Mouse (Mus musculus) hindbrain, embryonic 12.5 days (tissue): ENCODE measurements at regions not wholly inside any gene's neighbourhood (a gene's known extent, or its start where the extent isn't known, plus 50 kb on each side); places are given as distances from the start of the nearest gene placed in this dataset.

ENCODE experiments used
- ATAC-seq: fragments of 200-750 bp; cut with Nextera tagmentation; 2 replicates; pipeline ENCODE4 v1.8.0; 2017; ENCODE audit warnings: moderate TSS enrichment; ENCODE audit not compliant: low FRiP score
- H3K27ac ChIP-seq: fragments of 300-500 bp; sonication (generic); 2 replicates; pipeline ENCODE4 v1.5.1; 2016; ENCODE audit warnings: mild to moderate bottlenecking
- H3K27me3 ChIP-seq: fragments of 300-500 bp; sonication (generic); 2 replicates; pipeline ENCODE4 v1.6.1; 2016; ENCODE audit warnings: mild to moderate bottlenecking
- H3K36me3 ChIP-seq: fragments of 300-500 bp; sonication (generic); 2 replicates; pipeline ENCODE4 v1.6.1; 2016; ENCODE audit warnings: mild to moderate bottlenecking
- H3K4me1 ChIP-seq: fragments of 300-500 bp; sonication (generic); 2 replicates; pipeline ENCODE4 v1.6.1; 2016
- H3K4me2 ChIP-seq: fragments of 300-500 bp; sonication (generic); replicated peaks from 2 replicates; pipeline ENCODE4 v1.6.1; 2016; ENCODE audit warnings: mild to moderate bottlenecking
- H3K4me3 ChIP-seq: fragments of 300-500 bp; sonication (generic); 2 replicates; pipeline ENCODE4 v1.5.1; 2016; ENCODE audit warnings: mild to moderate bottlenecking
- H3K9ac ChIP-seq: fragments of 300-500 bp; sonication (generic); 2 replicates; pipeline ENCODE4 v1.6.1; 2016; ENCODE audit warnings: mild to moderate bottlenecking, moderate library complexity
- H3K9me3 ChIP-seq: fragments of 300-500 bp; sonication (generic); replicated peaks from 2 replicates; pipeline ENCODE4 v1.6.1; 2016; ENCODE audit warnings: mild to moderate bottlenecking
- WGBS: fragments of 180-500 bp; shearing (Covaris S2); methylation state at CpG from one replicate; pipeline ENCODE4 v1.1.7; 2016; 5-methylcytosine and 5-hydroxymethylcytosine counted together

DNA sequence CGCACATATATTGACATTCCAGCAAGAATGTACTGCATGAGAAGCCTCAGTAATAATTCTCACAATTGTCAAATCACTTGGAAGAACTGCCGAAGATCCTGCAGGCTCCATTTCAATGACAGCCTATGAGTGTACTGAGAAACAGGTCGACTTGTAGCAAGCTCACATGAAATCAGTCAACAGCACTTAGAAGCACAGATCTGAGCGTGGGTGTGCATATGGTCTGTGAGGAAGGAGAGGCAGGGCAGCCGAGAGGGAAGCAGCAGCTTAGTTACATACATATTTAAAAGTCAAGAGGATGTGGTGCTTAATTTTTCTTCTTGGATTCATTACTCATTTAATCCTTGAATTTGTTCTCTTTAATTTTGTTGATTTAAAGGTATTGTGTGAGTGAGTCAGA lies 967.4 kb upstream of the Epha7 start:
- ATAC-seq = no peak
- no peaks in the 10 kb centered on the region for H3K36me3 ChIP-seq
- 68% methylated on average over 5 of the region's 5 CpGs for whole genome bisulfite sequencing
- no peak overlapping the region for H3K4me3 ChIP-seq
- no peak overlapping the region for H3K4me2 ChIP-seq
- H3K27me3 ChIP-seq = no peaks in the 10 kb centered on the region
- no peaks in the 10 kb centered on the region for H3K4me1 ChIP-seq
- H3K9me3 ChIP-seq = no peaks in the 10 kb centered on the region
- no peak overlapping the region for H3K9ac ChIP-seq
- H3K27ac ChIP-seq = no peak overlapping the region

- Histone ChIP-seq H3K4me3 (no peak overlapping the region), H3K9me3 (no peaks in the 10 kb centered on the region), H3K27ac (no peak overlapping the region), H3K4me2 (no peak overlapping the region), H3K36me3 (no peaks in the 10 kb centered on the region), H3K9ac (no peak overlapping the region), H3K4me1 (no peaks in the 10 kb centered on the region), H3K27me3 (no peaks in the 10 kb centered on the region)
- WGBS = 70% methylated on average over 5 of the region's 5 CpGs
- ATAC-seq = peak; percentile 40; the same call in 1 of the 2 replicates
These were observed 966.8 kb upstream of the Epha7 start for GRCm38 (mm10) chr4:27846106-27846622.

DNA sequence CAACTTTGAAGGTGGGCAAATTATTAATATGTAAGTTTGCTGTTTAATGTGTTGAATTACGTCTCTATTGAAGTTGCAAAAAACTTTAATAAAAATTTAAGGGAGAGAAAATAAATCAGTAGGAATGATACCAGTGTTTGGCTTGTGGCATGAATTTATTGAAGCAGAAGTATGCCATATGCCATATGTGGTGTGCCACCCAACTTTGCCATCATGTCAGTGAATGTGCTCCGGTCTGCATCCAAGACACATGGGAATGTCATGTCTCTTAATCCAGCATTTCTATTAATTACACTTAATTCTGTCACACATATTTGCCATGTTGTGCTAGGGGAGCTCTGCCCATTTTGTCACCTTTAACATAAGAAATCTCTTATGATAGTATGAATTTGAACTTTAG lies 956.8 kb upstream of the Epha7 start:
- H3K36me3 ChIP-seq = no peaks in the 10 kb centered on the region
- H3K27ac ChIP-seq = no peak overlapping the region
- no peaks in the 10 kb centered on the region for H3K27me3 ChIP-seq
- H3K4me2 ChIP-seq = no peak overlapping the region
- no peaks in the 10 kb centered on the region for H3K9me3 ChIP-seq
- no peak for ATAC-seq
- H3K9ac ChIP-seq = no peak overlapping the region
- WGBS = 92% methylated on average over 2 of the region's 2 CpGs
- H3K4me1 ChIP-seq = no peaks in the 10 kb centered on the region
- no peak overlapping the region for H3K4me3 ChIP-seq

- Histone ChIP-seq H3K27me3 (no peaks in the 10 kb centered on the region), H3K27ac (no peak overlapping the region), H3K9ac (no peak overlapping the region), H3K36me3 (no peaks in the 10 kb centered on the region), H3K9me3 (no peaks in the 10 kb centered on the region), H3K4me1 (no peaks in the 10 kb centered on the region), H3K4me2 (no peak overlapping the region), H3K4me3 (no peak overlapping the region)
- WGBS = 72% methylated on average over 5 of the region's 5 CpGs
- ATAC-seq = no peak
These were observed 925.5 kb upstream of the Epha7 start for GRCm38 (mm10) chr4:27887262-27887954.

DNA sequence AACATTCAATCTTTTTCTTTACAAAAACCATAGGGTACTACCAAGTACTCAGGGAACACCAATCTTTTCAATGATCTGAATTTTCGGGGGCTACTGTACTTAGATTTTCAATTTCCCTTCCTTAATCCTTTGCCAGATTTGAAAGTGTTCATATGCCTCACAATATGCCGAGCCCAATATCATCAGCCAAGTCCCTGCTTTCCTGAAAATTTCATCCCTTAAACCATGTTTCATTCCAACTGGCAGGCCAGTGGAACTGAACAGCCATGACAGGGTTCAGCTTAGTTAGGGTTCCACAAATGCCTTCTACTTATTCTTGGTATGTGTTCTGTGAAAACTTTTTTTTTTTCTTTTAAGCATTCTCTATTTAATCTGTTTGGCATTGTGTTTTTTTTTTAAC lies 916.5 kb upstream of the Epha7 start:
- ATAC-seq = no peak
- no peak overlapping the region for H3K4me2 ChIP-seq
- H3K27ac ChIP-seq = no peak overlapping the region
- no peaks in the 10 kb centered on the region for H3K27me3 ChIP-seq
- H3K4me3 ChIP-seq = no peak overlapping the region
- no peaks in the 10 kb centered on the region for H3K36me3 ChIP-seq
- H3K4me1 ChIP-seq = no peaks in the 10 kb centered on the region
- H3K9me3 ChIP-seq = no peaks in the 10 kb centered on the region
- no peak overlapping the region for H3K9ac ChIP-seq
- WGBS = 84% methylated on average over 2 of the region's 2 CpGs

GRCm38 (mm10) chr4:27945351-27945750 lies 867.6 kb upstream of the Epha7 start:
- no peaks in the 10 kb centered on the region for H3K9me3 ChIP-seq
- H3K4me2 ChIP-seq = no peak overlapping the region
- no peak overlapping the region for H3K4me3 ChIP-seq
- peak; percentile 43; the same call in 1 of the 2 replicates for ATAC-seq
- no peaks in the 10 kb centered on the region for H3K36me3 ChIP-seq
- no peak overlapping the region for H3K9ac ChIP-seq
- no peaks in the 10 kb centered on the region for H3K27me3 ChIP-seq
- WGBS = 56% methylated on average over 2 of the region's 2 CpGs
- no peaks in the 10 kb centered on the region for H3K4me1 ChIP-seq
- H3K27ac ChIP-seq = no peak overlapping the region

DNA sequence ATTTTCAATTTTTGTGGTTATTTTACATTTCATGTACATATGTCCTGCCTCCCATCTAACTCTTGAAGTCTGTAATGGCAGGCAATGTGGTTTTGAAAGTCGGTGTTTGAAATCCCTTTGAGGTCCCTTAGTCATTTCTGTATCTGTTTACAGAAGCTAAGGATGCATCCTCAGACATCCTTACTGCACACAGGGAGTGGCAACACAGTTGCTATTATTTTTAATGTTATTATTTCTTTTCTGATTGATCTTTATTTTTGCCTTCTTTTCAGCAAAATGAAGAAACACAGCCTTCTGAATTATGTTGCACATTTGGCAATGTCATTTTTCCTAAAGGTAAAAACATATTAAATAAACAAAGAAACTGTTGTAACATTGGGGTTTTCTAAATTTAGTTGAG lies 867.2 kb upstream of the Epha7 start:
- Histone ChIP-seq H3K27ac (no peak overlapping the region), H3K9me3 (no peaks in the 10 kb centered on the region), H3K4me2 (no peak overlapping the region), H3K9ac (no peak overlapping the region), H3K4me1 (no peaks in the 10 kb centered on the region), H3K27me3 (no peaks in the 10 kb centered on the region), H3K4me3 (no peak overlapping the region), H3K36me3 (no peaks in the 10 kb centered on the region)
- no peak for ATAC-seq
- 67% methylated on average over 1 of the region's 1 CpGs for WGBS

DNA sequence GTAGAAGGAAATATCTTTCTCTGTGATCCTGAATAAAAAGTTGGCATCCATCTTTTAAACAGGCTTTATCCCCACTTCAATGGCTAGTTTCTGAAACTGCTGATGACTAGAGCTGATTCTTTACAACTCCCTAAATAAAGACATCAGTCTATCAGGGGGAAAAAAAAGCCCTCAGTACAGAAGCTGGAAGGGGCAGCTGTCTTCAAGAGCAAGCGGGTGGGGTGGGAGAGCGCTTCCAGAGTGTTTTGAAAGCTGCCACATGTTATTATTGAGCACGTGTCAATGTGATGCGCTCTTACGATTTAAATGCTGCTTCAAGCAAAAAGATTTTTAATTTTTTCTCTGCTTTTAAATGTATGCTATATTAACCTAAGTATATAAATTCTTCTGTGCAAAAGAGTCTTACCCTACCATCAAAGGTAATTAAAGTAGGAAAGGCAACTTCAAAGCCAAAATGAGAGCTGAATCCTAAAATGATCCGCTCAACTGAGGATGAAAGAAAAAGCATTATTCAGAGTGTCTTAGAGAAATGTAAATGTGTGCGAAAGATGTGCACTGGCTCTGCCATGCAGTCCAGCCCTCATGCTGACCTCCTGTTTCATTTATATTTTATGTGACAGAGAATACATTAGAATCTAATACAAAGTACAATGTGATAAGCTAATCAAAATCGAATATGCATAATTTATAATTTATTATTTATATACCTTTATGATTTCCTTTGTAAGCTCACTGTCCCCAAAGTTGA lies 862.8 kb upstream of the Epha7 start:
- 0 out of 2 replicates have a peak, but pooled peaks have one; percentile 58 for ATAC-seq
- H3K27me3 ChIP-seq = no peaks in the 10 kb centered on the region
- no peaks in the 10 kb centered on the region for H3K36me3 ChIP-seq
- no peaks in the 10 kb centered on the region for H3K4me1 ChIP-seq
- 52% methylated on average over 8 of the region's 8 CpGs for WGBS
- no peak overlapping the region for H3K9ac ChIP-seq
- no peak overlapping the region for H3K4me2 ChIP-seq
- no peak overlapping the region for H3K27ac ChIP-seq
- H3K9me3 ChIP-seq = no peaks in the 10 kb centered on the region
- no peak overlapping the region for H3K4me3 ChIP-seq

- no peak overlapping the region for H3K4me3 ChIP-seq
- H3K4me1 ChIP-seq = 0 out of 2 replicates have a peak, but pooled peaks cover 2% of the 10 kb centered on the region
- WGBS = 23% methylated on average over 7 of the region's 7 CpGs
- ATAC-seq = no peak
- no peak overlapping the region for H3K27ac ChIP-seq
- no peak overlapping the region for H3K9ac ChIP-seq
- no peaks in the 10 kb centered on the region for H3K27me3 ChIP-seq
- no peak overlapping the region for H3K4me2 ChIP-seq
- no peaks in the 10 kb centered on the region for H3K9me3 ChIP-seq
- H3K36me3 ChIP-seq = no peaks in the 10 kb centered on the region
These were observed 847.8 kb upstream of the Epha7 start for GRCm38 (mm10) chr4:27965046-27965681.

DNA sequence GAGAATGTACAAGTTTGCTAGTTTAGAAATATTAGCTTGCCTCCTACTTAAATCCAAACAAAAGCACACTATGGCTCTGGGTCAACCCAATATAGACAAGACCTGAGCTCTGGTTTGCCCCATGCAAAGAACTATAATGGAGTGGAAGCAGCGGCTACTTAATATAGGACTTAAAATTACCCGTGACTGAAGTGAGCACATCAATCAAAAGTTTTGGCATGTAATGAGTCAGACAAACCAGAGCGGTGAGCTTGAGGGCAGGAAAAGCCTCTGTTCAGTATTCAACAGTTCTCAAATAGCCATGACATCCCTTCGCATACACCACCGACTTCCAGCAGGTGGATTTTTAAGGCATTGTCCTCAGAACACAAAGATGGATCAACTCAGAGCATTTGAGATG lies 842.4 kb upstream of the Epha7 start:
- Histone ChIP-seq H3K4me3 (no peak overlapping the region), H3K9me3 (no peaks in the 10 kb centered on the region), H3K4me2 (no peak overlapping the region)

DNA sequence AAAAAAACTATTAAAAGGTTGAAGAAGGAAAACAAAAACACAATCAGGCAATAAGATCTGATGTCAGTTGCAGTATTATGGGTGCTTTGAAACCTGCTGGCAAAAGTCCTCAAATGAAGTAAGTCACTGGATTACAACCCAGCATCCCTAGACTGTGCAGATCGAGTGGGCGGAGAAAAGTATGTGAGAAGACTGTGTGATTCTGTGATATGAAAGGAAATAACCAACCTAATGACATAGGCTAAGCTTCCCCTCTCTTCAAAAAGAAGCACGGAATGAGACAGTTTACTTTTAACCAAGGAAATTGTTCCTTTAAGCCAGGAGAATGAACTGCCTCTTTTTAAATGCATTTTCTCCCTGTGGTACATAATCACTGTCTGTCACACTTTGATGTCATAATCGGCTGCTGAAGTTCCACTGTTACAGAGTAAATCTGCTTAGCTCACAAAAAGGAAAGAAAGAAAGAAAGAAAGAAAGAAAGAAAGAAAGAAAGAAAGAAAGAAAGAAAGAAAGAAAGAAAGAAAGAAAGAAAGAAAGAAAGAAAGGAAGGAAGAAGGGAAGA lies 833.6 kb upstream of the Epha7 start:
- H3K27me3 ChIP-seq = no peaks in the 10 kb centered on the region
- H3K27ac ChIP-seq = no peak overlapping the region
- WGBS = 56% methylated on average over 4 of the region's 4 CpGs
- H3K4me3 ChIP-seq = no peak overlapping the region
- H3K9me3 ChIP-seq = no peaks in the 10 kb centered on the region
- no peak overlapping the region for H3K4me2 ChIP-seq
- no peak overlapping the region for H3K9ac ChIP-seq
- no peak for ATAC-seq
- no peaks in the 10 kb centered on the region for H3K36me3 ChIP-seq
- H3K4me1 ChIP-seq = no peaks in the 10 kb centered on the region

More for the DNA sequence above, 842.4 kb upstream of the Epha7 start:
- Histone ChIP-seq H3K4me1 (0 out of 2 replicates have a peak, but pooled peaks cover 4% of the 10 kb centered on the region), H3K27ac (no peak overlapping the region), H3K9ac (no peak overlapping the region), H3K27me3 (no peaks in the 10 kb centered on the region; the same call in 1 of the 2 replicates), H3K36me3 (no peaks in the 10 kb centered on the region)
- peak; percentile 35; the same call in 1 of the 2 replicates for ATAC-seq
- 14% methylated on average over 5 of the region's 5 CpGs for WGBS

- H3K27ac ChIP-seq = no peak overlapping the region
- no peak overlapping the region for H3K4me2 ChIP-seq
- no peaks in the 10 kb centered on the region for H3K4me1 ChIP-seq
- no peaks in the 10 kb centered on the region for H3K36me3 ChIP-seq
- H3K9me3 ChIP-seq = no peaks in the 10 kb centered on the region
- no peak overlapping the region for H3K4me3 ChIP-seq
- no peaks in the 10 kb centered on the region for H3K27me3 ChIP-seq
- WGBS = 76% methylated on average over 10 of the region's 10 CpGs
- H3K9ac ChIP-seq = no peak overlapping the region
- no peak for ATAC-seq
These were observed 833.1 kb upstream of the Epha7 start for GRCm38 (mm10) chr4:27979781-27980180.
